Comparison of ENCODE assay signal across 27 mouse cellular contexts in the genomic region with DNA sequence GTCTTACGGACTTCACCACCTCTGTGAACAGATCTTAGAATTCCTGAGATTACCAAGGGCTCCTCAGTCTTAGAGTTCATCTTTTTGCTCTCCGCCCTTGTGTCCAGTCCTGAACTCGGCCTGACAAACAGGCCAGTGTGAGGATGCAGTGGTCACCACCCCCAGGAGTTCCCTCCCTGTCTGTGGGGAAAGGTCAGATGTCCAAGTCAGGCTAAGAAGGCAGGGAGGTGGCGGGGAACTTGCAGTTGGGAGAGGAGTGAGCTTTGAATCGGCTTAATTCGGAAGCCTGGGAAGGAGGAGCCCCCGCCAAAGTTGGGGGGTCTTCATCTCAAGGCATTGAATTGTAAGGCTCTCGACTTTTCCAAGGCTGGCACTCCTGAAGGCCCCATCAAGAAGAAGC. TPM values are rescaled to one million over a fixed set of nuclear protein-coding genes. Genes with fewer than 3 reads are reported as not detected.
A peak's percentile ranks its signal among the peaks of the same experiment; 100 is the strongest.
DNase-seq lines count a peak whose midpoint lies in the region; ATAC-seq and TF ChIP-seq lines count a peak whose summit lies in the region.
"Had no signal": no experiment of that assay in that cellular context is flagged by ENCODE, and none has a peak within 500 bp of the region (broad histone marks: within the 10 kb centered on the region; RNA-seq: fewer than 3 reads in every experiment).

No protein-coding gene starts in this region.

- 61% methylated on average over 8 of the region's 8 CpGs for WGBS in embryonic facial prominence, embryonic 14.5 days
- 70% methylated on average over 8 of the region's 8 CpGs for WGBS in embryonic facial prominence, embryonic 10.5 days
- 69% methylated on average over 8 of the region's 8 CpGs for WGBS in heart, embryonic 10.5 days
- WGBS in kidney, embryonic 15.5 days = 65% methylated on average over 8 of the region's 8 CpGs

- no peaks in the 10 kb centered on the region for H3K79me2 ChIP-seq in myocyte (ENCODE audit: control insufficient read depth, insufficient read depth)

- peak overlapping the region; percentile 21; the same call in 1 of the 2 replicates for H3K27ac ChIP-seq in embryonic facial prominence, embryonic 14.5 days (replicated peaks; ENCODE audit: low read depth, low read length)
- no peak overlapping the region for H3K27ac ChIP-seq in embryonic facial prominence, embryonic 10.5 days (replicated peaks)
- H3K27ac ChIP-seq in heart, embryonic 10.5 days = peak overlapping the region; percentile 75; the same call in 1 of the 2 replicates
- 0 out of 2 replicates have a peak overlapping the region, but pooled peaks have one; percentile 14 for H3K27ac ChIP-seq in kidney, embryonic 15.5 days
- H3K27ac ChIP-seq: forebrain, embryonic 10.5 days; hindbrain, embryonic 15.5 days; liver, embryonic 15.5 days; macrophage; midbrain, embryonic 12.5 days; neural tube, embryonic 13.5 days had no signal

- no peaks in the 10 kb centered on the region for H3K4me1 ChIP-seq in embryonic facial prominence, embryonic 14.5 days (ENCODE audit: control insufficient read depth, insufficient read depth, low read length)
- peaks cover 29% of the 10 kb centered on the region; the same call in 1 of the 2 replicates for H3K4me1 ChIP-seq in embryonic facial prominence, embryonic 10.5 days
- H3K4me1 ChIP-seq in heart, embryonic 10.5 days = peaks cover 41% of the 10 kb centered on the region
- H3K4me1 ChIP-seq in kidney, embryonic 15.5 days = peaks cover 36% of the 10 kb centered on the region
- H3K4me1 ChIP-seq: hindbrain, embryonic 15.5 days; midbrain, embryonic 12.5 days; neural tube, embryonic 13.5 days had no signal

- H3K27me3 ChIP-seq in embryonic facial prominence, embryonic 14.5 days (replicated peaks; ENCODE audit: control insufficient read depth, insufficient read depth, low read length) = no peaks in the 10 kb centered on the region
- H3K27me3 ChIP-seq in embryonic facial prominence, embryonic 10.5 days (replicated peaks; ENCODE audit: low read depth, poor library complexity, severe bottlenecking) = no peaks in the 10 kb centered on the region
- no peaks in the 10 kb centered on the region for H3K27me3 ChIP-seq in heart, embryonic 10.5 days (ENCODE audit: insufficient read depth, poor library complexity, severe bottlenecking)
- no peaks in the 10 kb centered on the region for H3K27me3 ChIP-seq in kidney, embryonic 15.5 days
- H3K27me3 ChIP-seq in myocyte (ENCODE audit: control insufficient read depth, insufficient read depth, insufficient read length) = no peaks in the 10 kb centered on the region
- H3K27me3 ChIP-seq: hindbrain, embryonic 15.5 days; liver, embryonic 15.5 days; lung, embryonic 15.5 days; midbrain, embryonic 12.5 days; neural tube, embryonic 13.5 days had no signal

- H3K4me2 ChIP-seq in embryonic facial prominence, embryonic 14.5 days (ENCODE audit: low read depth, low read length) = 0 out of 2 replicates have a peak overlapping the region, but pooled peaks have one; percentile 7
- no peak overlapping the region for H3K4me2 ChIP-seq in kidney, embryonic 15.5 days
- peak overlapping the region; percentile 73 for H3K4me2 ChIP-seq in myocyte (ENCODE audit: low read depth)
- H3K4me2 ChIP-seq: hindbrain, embryonic 15.5 days; liver, embryonic 15.5 days; lung, embryonic 15.5 days; midbrain, embryonic 12.5 days; neural tube, embryonic 13.5 days had no signal

- TF ChIP-seq POLR2A in myocyte (IDR thresholded peaks at IDR 0.05; ENCODE audit: insufficient read length, low read depth) = no peak

- ATAC-seq in embryonic facial prominence, embryonic 14.5 days (ENCODE audit: low read depth) = no peak
- ATAC-seq in kidney, embryonic 15.5 days (replicated peaks; ENCODE audit: low FRiP score) = no peak
- ATAC-seq: forebrain, embryonic 16.5 days had no signal

- H3K9me3 ChIP-seq in embryonic facial prominence, embryonic 14.5 days (ENCODE audit: control insufficient read depth, low read length) = no peaks in the 10 kb centered on the region
- H3K9me3 ChIP-seq in embryonic facial prominence, embryonic 10.5 days = no peaks in the 10 kb centered on the region
- no peaks in the 10 kb centered on the region for H3K9me3 ChIP-seq in heart, embryonic 10.5 days
- H3K9me3 ChIP-seq in kidney, embryonic 15.5 days (replicated peaks) = no peaks in the 10 kb centered on the region
- H3K9me3 ChIP-seq: forebrain, embryonic 10.5 days; hindbrain, embryonic 15.5 days; liver, embryonic 15.5 days; lung, embryonic 15.5 days; midbrain, embryonic 12.5 days; neural tube, embryonic 13.5 days had no signal

- no peak overlapping the region for H3ac ChIP-seq in myocyte (ENCODE audit: control insufficient read depth, insufficient read length)

- H3K4me3 ChIP-seq in embryonic facial prominence, embryonic 14.5 days (ENCODE audit: low read depth, low read length) = no peak overlapping the region
- H3K4me3 ChIP-seq in embryonic facial prominence, embryonic 10.5 days = no peak overlapping the region
- H3K4me3 ChIP-seq in heart, embryonic 10.5 days = no peak overlapping the region
- no peak overlapping the region for H3K4me3 ChIP-seq in kidney, embryonic 15.5 days (replicated peaks)
- peak overlapping the region; percentile 24 for H3K4me3 ChIP-seq in myocyte
- H3K4me3 ChIP-seq: forebrain, embryonic 10.5 days; hindbrain, embryonic 15.5 days; left cerebral cortex, adult 2 months; liver, embryonic 15.5 days; lung, embryonic 15.5 days; midbrain, embryonic 12.5 days; neural tube, embryonic 13.5 days had no signal

- no peak overlapping the region for H3K9ac ChIP-seq in embryonic facial prominence, embryonic 14.5 days (ENCODE audit: low read depth, low read length)
- H3K9ac ChIP-seq in kidney, embryonic 15.5 days = no peak overlapping the region
- H3K9ac ChIP-seq: hindbrain, embryonic 15.5 days; liver, embryonic 15.5 days; lung, embryonic 15.5 days; midbrain, embryonic 12.5 days; neural tube, embryonic 13.5 days had no signal

- H3K36me3 ChIP-seq in embryonic facial prominence, embryonic 14.5 days (ENCODE audit: control insufficient read depth, insufficient read depth, low read length) = peaks cover 15% of the 10 kb centered on the region; the same call in 1 of the 2 replicates
- peaks cover 21% of the 10 kb centered on the region for H3K36me3 ChIP-seq in embryonic facial prominence, embryonic 10.5 days (replicated peaks)
- 0 out of 2 replicates have a peak, but pooled peaks cover 10% of the 10 kb centered on the region for H3K36me3 ChIP-seq in heart, embryonic 10.5 days
- peaks cover 7% of the 10 kb centered on the region; the same call in 1 of the 2 replicates for H3K36me3 ChIP-seq in kidney, embryonic 15.5 days
- H3K36me3 ChIP-seq in myocyte (ENCODE audit: control insufficient read depth, insufficient read depth) = no peaks in the 10 kb centered on the region
- H3K36me3 ChIP-seq: hindbrain, embryonic 15.5 days; liver, embryonic 15.5 days; lung, embryonic 15.5 days had no signal

- intact Hi-C loops in heart, postnatal 36 days (cut with DNase I) = loop anchor here (5.0 kb wide), 3 partner anchors 53 to 288 kb away; a partner anchor contains a TSS

- no peak for DNase-seq in embryonic facial prominence, embryonic 14.5 days (ENCODE audit: low spot score)
- DNase-seq in embryonic facial prominence, embryonic 10.5 days (ENCODE audit: low spot score) = no peak
- DNase-seq in heart, embryonic 10.5 days (ENCODE audit: low spot score) = no peak
- no peak for DNase-seq in heart, postnatal 36 days
- DNase-seq in kidney, adult 9 months = no peak
- no peak for DNase-seq in urinary bladder, postnatal 25 days (ENCODE audit: low spot score)
- DNase-seq: adrenal gland, postnatal 25 days; cerebellum, adult 9-10 months; heart, postnatal 4 days; kidney, adult 11 months; liver; retina, postnatal 1 day; right cerebral cortex, postnatal 25 days; thymus, postnatal 14 days had no signal

TF ChIP-seq in myocyte, 11 proteins besides CTCF, POLR2A, EP300 and RAD21 (continues in another document):
- TF ChIP-seq REST (IDR thresholded peaks at IDR 0.05; ENCODE audit: insufficient read depth, insufficient read length) (no peak), TCF3 (IDR thresholded peaks at IDR 0.05; ENCODE audit: insufficient read length, low read depth) (no peak), USF1 (IDR thresholded peaks at IDR 0.05; ENCODE audit: low read depth) (no peak)

RNA-seq across cellular contexts. Expression of a gene that starts 1.3 kb away (rescaled TPM):
- polyA plus RNA-seq in embryonic facial prominence, embryonic 14.5 days (2014; fragmentation: Nextera tagmentation; extraction: Ambion mirVana) = 37.2 and 43.6 TPM in 2 replicates
- 0.52 and 0.67 TPM in 2 replicates for polyA plus RNA-seq in embryonic facial prominence, embryonic 10.5 days (2016; fragmentation: Nextera tagmentation; extraction: Ambion mirVana)
- polyA plus RNA-seq in heart, embryonic 10.5 days (2016; fragmentation: Nextera tagmentation; extraction: Ambion mirVana) = 0.90 and 0.99 TPM in 2 replicates
- 10 to 100 TPM; 12.7 to 16.5 TPM for total RNA-seq in heart, postnatal 36 days (2021)
- 5.0 and 5.3 TPM in 2 replicates for polyA plus RNA-seq in kidney, embryonic 15.5 days (2015; fragmentation: Nextera tagmentation; extraction: Ambion mirVana)
- 143 TPM for polyA plus RNA-seq in myocyte (2012; fragmentation: generic; extraction: Trizol)
- polyA plus RNA-seq: macrophage had no signal

RNA-seq across cellular contexts. Expression of a gene that starts 6.0 kb away (rescaled TPM):
- 0.10 TPM in 1 of 2 replicates, not detected in the other for polyA plus RNA-seq in embryonic facial prominence, embryonic 14.5 days (2014; fragmentation: Nextera tagmentation; extraction: Ambion mirVana)
- polyA plus RNA-seq in embryonic facial prominence, embryonic 10.5 days (2016; fragmentation: Nextera tagmentation; extraction: Ambion mirVana) = not detected in 2 replicates
- 0.40 TPM in 1 of 2 replicates, not detected in the other for polyA plus RNA-seq in heart, embryonic 10.5 days (2016; fragmentation: Nextera tagmentation; extraction: Ambion mirVana)
- total RNA-seq in heart, postnatal 36 days (2021) = 1 to 10 TPM; 5.5 to 7.4 TPM
- polyA plus RNA-seq in kidney, embryonic 15.5 days (2015; fragmentation: Nextera tagmentation; extraction: Ambion mirVana) = 0.93 and 1.6 TPM in 2 replicates
- 0.06 TPM for polyA plus RNA-seq in myocyte (2012; fragmentation: generic; extraction: Trizol)
- total RNA-seq: granulocyte monocyte progenitor cell, adult 5-6 weeks; left cerebral cortex, postnatal 36 days had no signal
- polyA plus RNA-seq: forebrain, embryonic 10.5 days; forebrain, embryonic 16.5 days; hindbrain, embryonic 15.5 days; macrophage; midbrain, embryonic 12.5 days; neural tube, embryonic 13.5 days had no signal

RNA-seq across cellular contexts. Expression of a gene that starts 43.3 kb away (rescaled TPM):
- 0.33 and 0.39 TPM in 2 replicates for polyA plus RNA-seq in embryonic facial prominence, embryonic 14.5 days (2014; fragmentation: Nextera tagmentation; extraction: Ambion mirVana)
- polyA plus RNA-seq in embryonic facial prominence, embryonic 10.5 days (2016; fragmentation: Nextera tagmentation; extraction: Ambion mirVana) = 0.36 TPM in 1 of 2 replicates, not detected in the other
- 0.64 and 5.0 TPM in 2 replicates for polyA plus RNA-seq in heart, embryonic 10.5 days (2016; fragmentation: Nextera tagmentation; extraction: Ambion mirVana)
- 1 to 10 TPM in 1 of 2 experiments, under 1 TPM in 1; 0.73 to 1.2 TPM for total RNA-seq in heart, postnatal 36 days (2021)
- 2.6 and 5.0 TPM in 2 replicates for polyA plus RNA-seq in kidney, embryonic 15.5 days (2015; fragmentation: Nextera tagmentation; extraction: Ambion mirVana)
- 0.04 TPM for polyA plus RNA-seq in myocyte (2012; fragmentation: generic; extraction: Trizol)
- total RNA-seq: granulocyte monocyte progenitor cell, adult 5-6 weeks had no signal
- polyA plus RNA-seq: macrophage had no signal

RNA-seq across cellular contexts. Expression of a gene that starts 54.9 kb away (rescaled TPM):
- polyA plus RNA-seq in embryonic facial prominence, embryonic 14.5 days (2014; fragmentation: Nextera tagmentation; extraction: Ambion mirVana) = 28.2 and 28.3 TPM in 2 replicates
- polyA plus RNA-seq in embryonic facial prominence, embryonic 10.5 days (2016; fragmentation: Nextera tagmentation; extraction: Ambion mirVana) = 29.5 and 30.2 TPM in 2 replicates
- polyA plus RNA-seq in heart, embryonic 10.5 days (2016; fragmentation: Nextera tagmentation; extraction: Ambion mirVana) = 18.3 and 25.1 TPM in 2 replicates
- 1 to 10 TPM; 7.6 to 9.6 TPM for total RNA-seq in heart, postnatal 36 days (2021)
- 25.8 and 26.3 TPM in 2 replicates for polyA plus RNA-seq in kidney, embryonic 15.5 days (2015; fragmentation: Nextera tagmentation; extraction: Ambion mirVana)
- polyA plus RNA-seq in myocyte (2012; fragmentation: generic; extraction: Trizol) = 9.1 TPM
